Mouse (Mus musculus): ENCODE measurements around the gene 1110051M20Rik.

Gene 1110051M20Rik

DNA sequence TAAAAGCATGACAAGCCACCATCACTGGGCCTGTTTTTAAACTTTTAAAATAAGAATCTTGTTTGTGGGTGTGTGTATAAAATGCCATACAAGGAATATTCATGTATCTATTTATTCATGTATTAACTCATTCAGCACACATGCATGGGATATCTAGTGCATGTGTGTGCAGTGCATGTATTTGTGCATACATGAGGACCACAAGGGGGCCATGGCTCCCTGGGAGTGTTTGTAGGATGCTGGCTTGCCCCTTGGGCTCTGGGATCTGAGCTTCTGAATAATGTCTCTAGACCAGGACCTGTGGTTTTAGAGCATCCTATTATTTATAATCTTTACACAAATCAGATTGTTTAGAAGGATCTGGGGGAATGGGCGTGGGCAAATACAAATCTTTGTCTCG is 143.7 kb downstream of the 1110051M20Rik start:
- DNase-seq, result no peak

DNA sequence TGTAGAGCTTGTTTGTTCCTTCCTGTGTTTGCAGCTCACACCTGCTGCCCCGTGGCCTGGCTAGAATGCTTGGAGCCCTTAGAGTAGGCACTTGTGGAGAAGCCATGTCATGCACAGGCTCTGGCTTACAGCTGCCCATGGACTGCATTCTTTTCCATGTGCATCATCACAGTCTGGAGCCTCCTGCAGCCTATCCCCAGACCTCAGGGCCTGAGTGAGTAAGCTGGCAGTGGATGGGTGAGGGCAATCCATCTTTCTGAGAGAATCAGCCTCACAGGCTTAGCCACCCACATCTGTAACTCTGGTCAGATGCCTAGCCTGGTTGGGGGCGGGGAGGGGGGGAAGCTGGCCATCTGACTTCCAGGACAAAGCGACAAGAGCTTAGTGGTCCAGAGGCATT is 145.3 kb downstream of the 1110051M20Rik start:
- no peak for DNase-seq

DNA sequence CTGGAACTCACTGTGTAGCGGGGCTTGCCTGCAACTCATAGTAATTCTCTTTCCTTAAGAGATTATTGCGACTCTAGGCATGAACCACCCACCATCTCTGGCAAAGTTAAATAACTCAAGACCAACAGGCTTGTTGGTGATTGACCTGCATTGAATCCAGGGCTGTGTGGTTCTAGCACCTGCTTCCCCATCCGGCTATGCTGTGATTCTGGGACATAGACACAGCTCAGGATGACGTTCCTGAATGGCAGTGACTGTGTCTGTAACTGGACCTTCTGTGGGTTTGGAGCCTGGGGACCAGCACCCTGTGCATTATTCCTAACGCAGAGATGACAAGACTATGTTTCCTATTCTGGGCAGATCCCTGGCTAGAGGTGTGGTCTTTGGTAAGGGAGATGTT is 148.6 kb downstream of the 1110051M20Rik start:
- DNase-seq, result no peak

DNA sequence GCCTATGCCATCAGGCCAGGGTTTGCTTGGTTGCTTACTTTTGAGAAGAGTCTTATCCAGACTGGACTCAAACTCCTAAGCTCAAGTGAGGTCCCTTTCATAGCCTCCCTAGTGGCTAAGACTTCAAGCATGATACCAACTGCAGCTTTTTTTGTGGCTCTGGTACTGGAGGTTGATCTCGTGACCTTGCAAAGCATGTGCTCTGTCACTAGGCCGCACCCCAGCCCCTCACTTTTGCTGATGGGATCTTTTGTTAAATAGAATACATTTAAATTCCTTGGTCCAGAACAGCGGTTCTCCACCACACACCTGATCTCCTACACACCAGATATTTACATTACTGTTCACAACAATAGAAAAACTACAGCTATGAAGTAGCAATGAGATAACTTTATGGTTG is 150.3 kb downstream of the 1110051M20Rik start:
- DNase-seq, result no peak

DNA sequence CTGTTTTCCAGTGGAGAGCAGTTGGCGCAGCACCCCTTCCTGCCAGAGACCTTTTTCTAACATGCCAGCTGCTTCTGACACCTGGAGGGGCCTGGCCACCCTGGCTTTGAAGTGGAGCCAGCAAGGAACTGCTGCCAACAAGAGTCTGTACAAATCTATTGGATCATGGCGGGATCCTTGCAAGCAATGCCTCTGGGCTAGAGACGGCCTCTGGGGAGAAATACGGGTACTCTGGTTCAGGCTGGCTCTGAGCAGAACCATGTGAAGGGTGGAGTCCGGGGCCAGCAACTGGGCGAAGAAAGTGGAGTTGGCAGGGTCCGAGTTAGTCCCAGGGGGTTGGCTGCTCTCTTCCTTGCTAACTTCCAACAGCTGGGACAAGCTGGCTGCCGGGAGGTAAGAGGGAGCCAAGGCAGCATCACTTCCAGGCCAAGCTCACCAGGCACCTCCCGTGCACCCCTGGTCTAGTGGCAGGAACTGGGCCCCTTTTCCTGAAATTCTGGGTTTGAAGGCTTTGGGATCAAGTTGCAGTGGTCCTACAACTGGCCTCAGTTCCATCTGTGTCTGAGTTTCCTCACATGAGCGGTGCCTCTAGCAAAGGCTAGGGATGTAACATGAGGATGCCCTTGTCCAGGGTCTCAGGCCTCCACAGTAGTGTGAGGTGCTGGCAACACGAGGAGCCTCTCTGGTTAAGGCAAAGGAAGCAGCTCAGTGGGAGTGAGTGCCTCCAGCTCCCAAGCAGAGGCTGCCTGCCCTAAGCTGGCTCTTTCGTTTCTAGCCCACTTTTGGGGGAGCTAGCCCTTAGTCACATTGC is 153.1 kb downstream of the 1110051M20Rik start:
- DNase-seq, result peak; percentile 33

DNA sequence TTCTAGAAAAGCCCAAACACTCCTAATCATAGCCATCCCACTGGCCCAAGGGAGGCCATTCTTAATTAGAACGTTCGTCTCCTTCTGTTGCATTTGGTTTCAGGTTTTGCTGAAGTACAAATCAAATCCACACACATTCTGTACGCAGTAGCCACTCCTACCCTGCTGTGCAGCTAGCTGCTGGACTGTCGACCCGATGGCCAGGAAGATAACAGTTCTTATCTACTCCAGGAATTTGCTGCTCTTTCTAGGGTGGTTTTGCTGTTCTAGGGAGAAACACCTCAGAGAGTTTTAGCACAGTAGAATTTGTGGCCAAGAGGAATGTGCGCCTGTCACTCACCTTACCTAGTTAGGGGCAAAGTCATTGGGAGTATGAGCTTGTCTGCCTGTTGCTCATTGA is 156.9 kb downstream of the 1110051M20Rik start:
- no peak for DNase-seq

DNA sequence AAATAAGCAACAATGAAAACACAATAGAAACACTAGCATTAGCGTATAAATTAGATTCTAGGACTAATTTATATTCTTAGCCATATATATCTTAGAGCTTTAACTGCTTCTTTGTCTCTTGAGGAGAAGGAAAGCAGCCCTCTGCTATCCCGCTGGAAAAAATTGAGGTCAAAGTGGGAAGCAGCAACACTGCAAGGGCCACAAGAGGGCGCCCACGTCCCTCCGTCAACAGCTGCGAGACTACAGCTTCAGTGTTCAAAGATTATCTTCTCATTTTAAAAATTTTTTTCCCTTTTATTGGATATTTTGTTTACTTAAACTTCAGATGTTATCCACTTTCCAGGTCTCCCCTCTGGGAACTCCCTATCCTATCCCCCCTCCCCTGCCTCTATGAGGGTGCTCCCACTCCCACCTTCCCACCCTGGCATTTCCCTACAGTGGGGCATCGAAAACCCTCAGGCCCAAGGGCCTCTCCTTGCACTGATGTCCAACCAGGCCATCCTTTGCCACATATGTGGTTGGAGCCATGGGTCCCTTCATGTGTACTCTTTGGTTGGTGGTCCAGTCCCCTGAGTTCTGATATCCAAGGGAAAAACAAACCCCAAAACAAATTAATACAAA is 158.5 kb downstream of the 1110051M20Rik start:
- peak; percentile 92 for DNase-seq

DNA sequence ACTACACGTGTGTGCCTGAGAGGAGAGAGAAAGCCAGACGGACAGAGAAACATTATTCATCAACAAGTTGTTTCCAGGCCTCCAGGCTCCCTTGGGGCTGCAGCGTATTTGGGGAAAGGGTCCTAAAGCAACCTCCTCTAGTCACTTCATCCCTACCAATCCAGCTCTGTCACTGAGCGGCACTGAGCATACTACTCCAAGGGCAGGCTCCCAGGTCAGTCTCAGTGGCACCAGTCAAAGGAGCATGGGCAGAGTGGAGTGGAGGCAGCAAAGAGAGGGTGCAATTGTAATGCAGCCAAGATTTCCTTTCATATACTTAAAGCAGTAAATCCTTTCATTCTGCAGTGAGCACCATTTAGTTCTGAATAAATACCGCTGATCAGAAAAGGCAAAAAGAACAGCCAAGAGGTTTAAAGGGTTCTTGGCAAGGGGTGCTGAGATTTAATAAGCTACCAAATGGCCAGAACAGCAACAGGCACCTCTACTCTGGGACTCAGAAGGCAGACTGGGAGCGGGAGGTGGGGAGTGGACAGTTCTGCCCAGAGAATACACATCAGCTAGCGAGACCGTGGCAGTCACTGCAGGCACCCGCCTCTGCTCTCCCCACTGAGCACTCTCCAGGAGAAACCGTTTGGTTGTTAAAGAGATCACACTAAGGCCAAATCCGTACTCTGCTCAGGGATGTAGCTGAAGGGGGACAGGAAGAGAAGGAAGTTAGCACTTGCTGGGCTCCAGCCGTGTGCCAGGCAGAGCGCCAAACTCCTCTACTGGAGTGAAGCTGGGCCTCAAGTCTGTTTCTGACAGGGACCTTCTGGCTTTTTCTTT is 159.9 kb downstream of the 1110051M20Rik start:
- peak; percentile 81 for DNase-seq

DNA sequence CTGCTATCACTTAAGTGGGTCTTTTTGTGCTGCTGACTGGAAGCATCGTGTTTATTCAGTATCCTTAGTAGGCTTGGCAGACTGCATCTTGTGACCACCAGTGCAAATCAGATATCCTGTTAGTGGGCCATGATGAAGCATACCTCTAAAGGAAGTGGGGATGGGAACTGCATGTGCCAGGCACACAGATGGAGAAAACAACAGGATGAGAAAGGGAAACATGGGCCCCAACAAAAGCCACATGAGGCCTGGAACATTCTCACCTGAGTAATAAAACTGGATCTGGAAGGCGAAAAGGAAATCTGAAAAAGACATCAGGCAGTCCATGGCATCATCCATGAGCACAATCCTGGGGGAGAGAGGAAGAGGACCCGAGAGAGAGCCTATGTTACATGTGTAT is 160.5 kb downstream of the 1110051M20Rik start:
- DNase-seq, result no peak

DNA sequence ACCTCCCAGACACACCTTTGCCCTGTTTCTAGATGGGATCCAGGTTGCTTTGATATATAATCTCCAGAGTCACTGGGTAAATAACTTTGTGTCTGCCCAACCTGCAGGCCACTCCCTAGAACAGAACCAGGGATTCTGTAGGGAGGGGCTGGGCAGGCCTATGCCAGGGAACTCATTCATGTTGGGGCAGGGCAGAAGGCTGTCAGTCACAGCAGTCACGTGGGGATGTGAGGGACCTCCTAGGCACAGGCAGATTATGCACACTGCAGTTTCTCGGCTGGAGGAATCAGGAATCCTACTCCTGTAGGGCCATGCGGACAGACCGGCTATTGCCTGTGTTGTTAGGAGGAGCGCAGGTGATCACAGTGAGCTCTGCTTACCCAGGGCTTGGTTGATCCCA is 163.1 kb downstream of the 1110051M20Rik start:
- peak; percentile 43 for DNase-seq

DNA sequence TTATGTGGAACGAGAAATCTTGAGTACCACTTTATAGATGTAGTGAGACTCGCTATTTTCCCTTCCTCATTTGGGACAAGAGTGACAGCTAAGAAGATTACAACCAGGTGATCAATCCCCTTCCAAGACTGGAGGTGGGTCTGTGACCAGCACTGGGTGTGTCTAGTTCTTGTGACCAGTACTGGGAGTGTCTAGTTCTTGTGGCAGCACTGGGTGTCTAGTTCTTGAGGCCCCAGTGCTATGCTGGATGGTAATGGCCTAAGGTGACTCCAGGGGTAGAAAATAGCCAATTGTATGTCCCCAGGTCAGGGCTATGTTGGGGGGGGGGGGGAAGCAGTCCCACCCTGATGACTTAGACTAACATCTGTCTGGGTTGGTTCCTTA is 165.1 kb downstream of the 1110051M20Rik start:
- no peak for DNase-seq

DNA sequence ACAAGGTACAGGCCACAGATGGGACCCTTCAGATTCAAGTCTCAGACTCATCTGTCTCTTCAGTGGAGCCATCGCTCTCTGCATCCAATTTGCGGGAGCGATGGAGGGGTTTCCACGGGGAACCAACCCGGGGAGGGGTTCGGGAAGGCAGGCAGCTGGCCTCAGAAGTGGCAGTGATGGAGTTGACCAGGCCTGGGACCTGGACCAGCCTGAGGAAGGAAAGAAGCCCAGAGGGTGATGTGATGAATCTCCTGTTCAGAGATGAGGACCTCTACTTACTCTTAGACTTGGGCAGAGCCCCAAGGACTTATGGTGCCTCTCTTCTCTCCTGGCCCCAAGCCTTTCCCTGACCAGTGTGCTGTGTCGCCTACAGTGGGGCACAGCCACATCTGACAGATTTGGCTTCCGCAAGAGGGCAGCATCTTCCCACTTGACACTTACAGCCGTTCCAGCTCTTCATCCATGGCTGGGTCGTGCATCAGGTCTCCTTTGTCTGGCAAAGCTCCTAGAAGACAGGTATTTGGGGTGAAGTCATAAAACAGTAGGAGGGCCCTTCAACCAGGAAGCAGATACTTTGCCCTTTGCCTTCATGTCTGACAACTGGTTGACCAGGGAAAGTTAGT is 165.6 kb downstream of the 1110051M20Rik start:
- DNase-seq, result peak; percentile 81

DNA sequence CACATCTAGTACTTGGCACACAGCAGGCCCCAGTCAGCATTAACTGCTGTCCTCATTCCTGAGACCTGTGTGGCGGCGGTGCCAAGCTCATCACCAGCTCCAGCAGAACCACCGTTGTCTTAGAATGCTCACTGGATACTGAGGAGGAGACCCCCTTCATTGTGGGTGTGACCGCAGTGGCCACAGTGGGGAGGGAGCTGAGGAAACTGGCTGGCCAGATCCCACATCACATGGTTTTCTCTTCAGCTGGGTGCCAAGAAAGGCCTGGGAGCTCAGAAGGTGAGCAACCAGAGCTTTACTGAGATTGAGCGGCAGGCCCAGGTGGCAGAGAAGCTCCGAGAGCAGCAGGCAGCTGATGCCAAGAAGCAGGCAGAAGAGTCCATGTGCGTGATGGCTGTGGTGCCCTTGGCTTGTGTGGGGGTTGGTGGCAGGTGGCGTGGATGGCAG is 174.8 kb downstream of the 1110051M20Rik start:
- DNase-seq, result no peak

DNA sequence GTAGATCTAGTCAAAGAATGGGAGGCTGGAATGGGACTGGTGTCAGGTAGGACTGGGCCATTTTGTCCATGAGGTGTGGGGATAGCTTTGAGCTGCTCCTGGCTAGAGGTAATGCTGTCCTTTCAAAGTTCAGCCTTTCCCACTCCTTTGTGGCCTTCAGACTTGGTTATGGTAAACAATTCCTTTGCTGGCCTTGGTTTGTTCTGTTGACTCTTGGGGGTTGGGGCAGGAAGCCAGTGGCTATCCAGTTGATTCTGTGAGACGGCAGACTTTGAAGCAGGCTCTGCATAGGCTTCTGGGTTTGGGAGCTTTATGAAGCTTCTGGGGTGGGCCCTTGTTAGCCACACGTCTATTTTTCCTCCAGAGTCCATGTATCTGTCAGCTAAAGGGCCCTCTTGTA is 175.8 kb downstream of the 1110051M20Rik start:
- no peak for DNase-seq

DNA sequence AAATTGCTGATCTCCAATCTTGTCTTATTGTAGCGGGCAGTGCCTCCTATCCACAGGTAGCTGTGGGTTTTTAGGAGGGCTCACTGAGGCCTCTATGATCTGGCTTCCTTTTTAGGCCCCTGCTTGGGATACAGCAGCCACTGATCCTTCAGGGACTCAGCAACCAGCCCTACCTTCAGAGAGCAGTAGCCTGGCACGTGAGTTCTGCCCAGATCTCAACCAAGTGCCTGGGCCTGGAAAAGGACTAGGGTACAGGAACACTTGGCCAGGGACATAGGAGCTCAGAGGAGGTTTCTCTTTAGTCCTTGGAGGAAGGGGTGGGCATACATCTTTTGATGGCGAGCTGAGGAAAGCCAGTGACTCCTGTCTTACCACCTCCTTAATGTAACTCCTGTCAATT is 176.5 kb downstream of the 1110051M20Rik start:
- no peak for DNase-seq

DNA sequence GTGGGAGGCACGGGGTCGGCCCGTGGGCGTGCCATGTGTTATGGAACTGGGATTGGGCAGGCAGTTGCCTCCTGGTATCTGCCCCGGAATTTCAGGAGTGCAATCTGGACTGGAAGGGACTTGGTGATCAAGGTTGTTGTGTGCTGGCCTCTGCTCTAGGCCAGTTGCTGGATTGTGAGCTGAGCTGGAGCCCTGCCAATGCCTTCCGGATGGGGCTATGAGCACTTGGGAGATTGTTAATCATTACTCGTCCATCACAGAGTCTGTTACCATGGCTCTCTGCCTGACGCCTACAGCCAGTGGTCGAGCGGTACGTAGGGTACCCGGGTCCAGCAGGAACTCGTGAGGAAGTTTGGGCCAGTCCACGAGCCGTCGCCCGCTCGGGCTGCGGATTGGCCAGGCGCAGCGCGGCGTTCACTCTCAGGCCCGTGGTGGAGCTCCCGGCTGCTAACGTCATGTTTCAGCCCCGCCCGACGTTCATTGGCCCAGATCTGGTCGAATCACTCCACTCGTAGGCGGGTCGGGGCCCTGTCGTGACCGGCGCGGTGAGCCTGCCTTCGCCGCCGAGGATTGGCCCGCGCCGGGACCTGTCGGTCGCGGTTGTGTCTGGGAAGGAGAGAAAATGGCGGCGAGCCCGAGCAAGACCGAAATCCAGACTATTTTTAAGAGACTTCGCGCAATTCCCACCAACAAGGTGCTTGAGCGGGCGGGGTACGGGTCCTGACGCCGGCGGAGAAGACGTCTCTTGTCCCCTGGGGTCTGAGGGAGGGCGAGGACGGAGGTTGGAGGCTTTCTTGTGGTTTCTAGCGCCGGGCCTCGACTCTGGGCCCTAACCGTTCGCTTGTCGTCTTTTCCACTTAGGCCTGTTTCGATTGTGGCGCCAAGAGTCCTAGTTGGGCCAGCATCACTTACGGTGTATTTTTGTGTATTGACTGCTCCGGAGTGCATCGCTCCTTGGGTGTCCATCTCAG is 179.5 kb downstream of the 1110051M20Rik start, which contains the start of gene Arfgap2:
Gene Arfgap2 (plus strand): TSS at position 264 of the 971 bp plus-strand sequence.
- peak; percentile 99 for DNase-seq

DNA sequence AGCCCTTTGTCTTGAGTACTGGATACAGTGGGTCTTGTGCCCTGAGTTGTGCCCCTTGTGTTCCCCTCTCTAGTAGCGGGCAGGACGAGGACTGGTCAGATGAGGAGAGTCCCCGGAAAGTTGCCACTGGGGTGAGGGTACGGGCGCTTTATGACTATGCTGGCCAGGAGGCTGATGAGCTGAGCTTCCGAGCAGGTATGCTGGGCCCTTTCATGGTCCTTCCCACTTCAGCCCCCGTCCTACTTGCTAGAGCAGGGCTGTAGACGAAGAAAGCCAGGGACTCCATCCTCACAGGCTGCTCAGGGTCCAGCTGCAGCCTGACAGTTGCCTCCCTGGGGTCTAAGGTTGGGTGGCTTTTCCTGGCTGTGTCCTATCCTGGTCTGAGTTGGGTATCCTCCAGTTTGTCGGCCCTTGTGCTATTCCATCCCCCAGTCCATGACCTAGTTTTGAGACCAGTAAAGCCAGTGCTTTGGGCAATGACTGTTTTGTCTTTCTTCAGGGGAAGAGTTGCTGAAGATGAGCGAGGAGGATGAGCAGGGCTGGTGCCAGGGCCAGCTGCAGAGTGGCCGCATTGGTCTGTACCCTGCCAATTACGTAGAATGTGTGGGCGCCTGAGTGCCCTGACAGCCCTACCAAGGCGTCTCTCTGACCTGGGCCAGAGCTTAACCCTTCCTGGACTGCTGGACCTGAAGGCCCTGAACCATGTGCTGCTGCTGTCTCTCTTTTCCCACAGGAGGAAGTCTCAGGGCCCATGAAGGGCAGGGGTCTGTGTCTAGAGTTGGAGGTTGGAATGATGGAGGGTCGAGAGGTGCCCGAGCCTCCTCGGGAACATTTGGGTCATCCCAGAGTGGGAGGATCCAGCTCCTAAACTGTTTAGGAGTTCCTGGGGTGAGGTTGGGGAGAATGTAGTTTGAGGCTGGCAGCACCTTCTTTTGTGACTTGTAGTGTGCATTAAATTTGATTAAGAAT is 180.5 kb downstream of the 1110051M20Rik start:
- DNase-seq, result no peak

DNA sequence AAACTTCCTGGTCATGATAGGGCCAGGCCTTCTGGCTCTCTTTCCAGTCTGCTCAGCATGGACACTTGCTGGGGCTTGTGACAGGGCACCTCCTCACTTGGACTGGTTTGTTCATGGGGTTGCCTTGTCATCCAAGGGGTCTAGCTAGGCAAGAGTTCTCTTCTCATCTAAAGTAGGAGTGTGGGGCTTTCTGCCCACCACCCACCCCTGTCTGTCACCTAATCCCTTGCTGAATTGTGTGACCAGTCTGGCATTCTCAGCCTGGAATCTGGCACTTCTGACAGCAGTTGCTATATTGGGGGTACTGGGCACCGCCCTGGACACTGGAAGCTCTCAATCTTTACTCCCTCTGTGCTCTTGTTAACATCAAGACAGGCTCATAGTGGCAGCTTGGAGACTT is 185.0 kb downstream of the 1110051M20Rik start:
- DNase-seq, result no peak

DNA sequence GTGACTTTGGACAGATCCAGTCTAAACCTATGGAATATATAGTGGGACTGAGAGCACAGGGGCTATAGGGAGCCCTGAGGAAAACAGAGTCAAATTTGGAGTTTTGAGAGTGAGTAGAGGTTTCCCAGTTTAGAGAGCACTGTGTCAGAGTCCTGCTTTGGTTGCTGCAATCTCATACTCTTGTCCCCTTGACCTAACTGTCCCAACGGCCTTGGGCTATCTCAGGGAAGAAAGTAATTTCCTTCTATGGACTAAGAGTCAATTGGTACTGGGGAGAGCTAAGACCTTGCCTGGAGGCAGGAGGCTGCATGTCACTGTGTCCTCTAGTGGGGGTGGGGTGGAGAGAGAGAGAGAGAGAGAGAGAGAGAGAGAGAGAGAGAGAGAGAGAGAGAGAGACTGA is 185.7 kb downstream of the 1110051M20Rik start:
- DNase-seq, result no peak

DNA sequence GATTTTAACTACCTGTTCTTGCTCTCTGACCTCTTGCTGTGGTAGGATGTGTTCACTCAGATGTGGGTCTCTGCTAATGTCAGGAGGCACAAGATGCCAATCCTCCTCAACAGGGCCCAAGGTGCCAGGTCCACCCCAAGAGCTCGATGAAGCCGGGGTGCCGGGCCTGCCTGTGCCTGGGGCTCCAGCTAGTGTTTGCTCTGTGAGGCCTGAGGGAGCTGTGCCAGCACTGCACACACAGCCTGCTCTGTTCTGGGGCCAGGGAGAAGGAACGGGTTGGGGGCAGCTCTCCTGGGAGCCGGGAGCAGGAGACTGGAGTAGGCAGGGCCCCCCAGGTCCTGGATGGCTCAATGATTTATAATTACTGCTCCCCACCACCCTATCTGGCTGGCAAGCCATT is 186.4 kb downstream of the 1110051M20Rik start:
- no peak for DNase-seq
